Mouse (Mus musculus) forebrain, embryonic 13.5 days (tissue): ENCODE results near the gene Acvr1. TPM values are rescaled to one million over a fixed set of nuclear protein-coding genes. Genes with fewer than 3 reads are reported as not detected.

Experiments used
- ATAC-seq: fragments of 200-750 bp; cut with Nextera tagmentation; 2 replicates; pipeline ENCODE4 v1.8.0; 2017
- H3K27ac ChIP-seq: fragments of 300-500 bp; sonication (generic); 2 replicates; pipeline ENCODE4 v1.5.1; 2015; ENCODE audit warnings: inconsistent platforms, mild to moderate bottlenecking, moderate library complexity
- H3K27me3 ChIP-seq: fragments of 300-500 bp; sonication (generic); 2 replicates; pipeline ENCODE4 v1.6.1; 2015; ENCODE audit warnings: mild to moderate bottlenecking, inconsistent platforms
- H3K36me3 ChIP-seq: fragments of 300-500 bp; sonication (generic); 2 replicates; pipeline ENCODE4 v1.6.1; 2015; ENCODE audit warnings: mild to moderate bottlenecking, inconsistent platforms; ENCODE audit not compliant: poor library complexity, severe bottlenecking
- H3K4me1 ChIP-seq: fragments of 300-500 bp; sonication (generic); 2 replicates; pipeline ENCODE4 v1.6.1; 2015; ENCODE audit warnings: inconsistent platforms
- H3K4me2 ChIP-seq: fragments of 300-500 bp; sonication (generic); 2 replicates; pipeline ENCODE4 v1.6.1; 2015; ENCODE audit warnings: inconsistent platforms, mild to moderate bottlenecking, moderate library complexity
- H3K4me3 ChIP-seq: fragments of 300-500 bp; sonication (generic); 2 replicates; pipeline ENCODE4 v1.5.1; 2015; ENCODE audit warnings: mild to moderate bottlenecking, inconsistent platforms
- H3K9ac ChIP-seq: fragments of 300-500 bp; sonication (generic); 2 replicates; pipeline ENCODE4 v1.6.1; 2015; ENCODE audit warnings: mild to moderate bottlenecking, inconsistent platforms
- H3K9me3 ChIP-seq: fragments of 300-500 bp; sonication (generic); replicated peaks from 2 replicates; pipeline ENCODE4 v1.6.1; 2016; ENCODE audit warnings: inconsistent platforms
- WGBS: fragments of 180-500 bp; shearing (Covaris S2); methylation state at CpG from one replicate; pipeline ENCODE4 v1.1.7; 2015; 5-methylcytosine and 5-hydroxymethylcytosine counted together
- polyA plus RNA-seq: library from polyadenylated mRNA; unstranded; fragments of >200 nt; fragmentation: Nextera tagmentation; extraction: Ambion mirVana; gene quantifications from 2 replicates; pipeline ENCODE4 v1.2.1, GENCODE M21; 2015

The Acvr1 gene
- polyA plus RNA-seq, 1 experiment from 2014 or later: 4.6 TPM

DNA sequence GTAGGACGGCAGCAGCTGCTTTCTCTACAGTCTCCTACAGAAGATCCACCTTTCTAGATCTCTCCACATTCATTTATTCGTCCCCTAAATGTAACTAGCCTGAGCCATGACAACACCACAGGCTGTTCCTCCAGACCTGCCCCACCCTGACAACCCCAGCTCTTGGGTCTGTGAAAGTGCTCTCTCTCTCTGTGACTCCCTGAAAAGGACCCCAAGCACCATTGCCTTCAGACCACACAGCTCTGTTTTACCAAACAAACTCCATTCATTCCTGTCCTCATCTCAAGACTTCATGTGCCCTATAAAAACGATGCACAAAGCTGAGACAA is 208.9 kb downstream of the Acvr1 start:
- WGBS: 12% methylated on average over 3 of the region's 3 CpGs
- Histone ChIP-seq H3K27me3 (peaks cover 16% of the 10 kb centered on the region; the same call in 1 of the 2 replicates), H3K4me1 (peaks cover 11% of the 10 kb centered on the region), H3K4me2 (peak overlapping the region; percentile 99), H3K36me3 (no peaks in the 10 kb centered on the region), H3K9me3 (no peaks in the 10 kb centered on the region), H3K9ac (0 out of 2 replicates have a peak overlapping the region, but pooled peaks have one; percentile 68), H3K27ac (no peak overlapping the region), H3K4me3 (peak overlapping the region; percentile 56)
- ATAC-seq: no peak; the same call in 1 of the 2 replicates

DNA sequence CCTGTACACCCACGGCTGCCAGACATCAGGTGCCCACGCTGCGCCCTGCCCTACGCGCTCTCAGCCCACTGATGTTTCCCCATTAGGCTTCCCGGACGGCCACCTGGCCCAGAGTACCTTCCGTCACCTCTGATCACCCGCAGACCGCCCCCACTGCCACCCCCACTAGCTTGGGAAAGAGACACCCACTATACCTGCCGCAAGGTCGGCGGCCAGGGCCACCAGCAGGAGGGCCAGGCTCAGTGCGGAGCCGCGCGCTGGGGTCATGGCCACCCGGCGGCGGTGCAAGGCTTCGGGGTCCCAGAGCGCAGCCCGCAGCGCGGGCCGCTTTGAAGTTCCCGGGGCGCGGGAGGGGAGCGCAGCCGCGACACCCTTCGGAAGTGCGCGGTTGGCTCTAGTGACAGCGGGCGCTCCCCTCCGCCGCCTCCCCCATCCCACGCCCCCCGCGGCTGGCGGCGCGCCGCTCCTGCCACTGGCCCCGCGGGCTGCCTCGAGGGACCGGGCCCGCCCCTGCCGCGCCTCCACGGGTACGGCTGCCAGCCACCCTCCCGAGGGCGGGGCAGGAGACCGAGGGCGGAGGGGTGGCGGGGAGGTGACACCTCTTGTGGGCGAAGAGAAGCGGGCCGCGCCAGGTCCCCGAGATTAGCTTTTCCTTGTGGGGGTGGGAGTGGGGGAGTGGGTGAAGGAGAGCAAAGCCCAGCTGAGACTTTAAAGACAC is 209.4 kb downstream of the Acvr1 start, which contains the start of gene Acvr1c:
TSS of gene Acvr1c (minus strand) at position 482 of the 718 bp plus-strand sequence.
- peaks cover 11% of the 10 kb centered on the region for H3K4me1 ChIP-seq
- WGBS: under 1% methylated on average over 47 of the region's 65 CpGs
- no peak within 1 kb of the TSS for H3K27ac ChIP-seq
- ATAC-seq: peak; percentile 88
- H3K9me3 ChIP-seq: no peaks in the 10 kb centered on the region
- no peaks in the 10 kb centered on the region for H3K36me3 ChIP-seq
- peak within 1 kb of the TSS; percentile 68 for H3K9ac ChIP-seq
- peak within 1 kb of the TSS; percentile 99 for H3K4me2 ChIP-seq
- H3K4me3 ChIP-seq: peak within 1 kb of the TSS; percentile 56
- peaks cover 16% of the 10 kb centered on the region; the same call in 1 of the 2 replicates for H3K27me3 ChIP-seq

DNA sequence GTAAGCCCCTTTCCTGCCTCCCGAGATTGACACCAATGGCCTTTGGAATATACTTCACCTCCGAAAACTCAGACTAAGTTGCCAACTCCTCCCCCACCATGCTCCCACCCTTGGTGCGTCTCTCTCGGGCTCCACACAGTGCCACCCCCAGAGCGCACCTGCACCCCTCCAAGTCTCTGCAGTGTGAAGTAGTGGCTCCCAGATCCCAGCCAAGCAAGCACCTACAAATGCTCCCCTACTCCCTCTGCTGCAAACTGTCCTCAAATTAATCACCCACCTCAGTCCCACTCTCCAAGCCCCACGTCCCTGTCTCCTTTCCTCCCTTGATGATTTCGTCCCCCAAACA is 209.9 kb downstream of the Acvr1 start:
- Histone ChIP-seq H3K9me3 (no peaks in the 10 kb centered on the region), H3K9ac (peak overlapping the region; percentile 68; the same call in 1 of the 2 replicates), H3K4me3 (peak overlapping the region; percentile 56), H3K4me2 (peak overlapping the region; percentile 99), H3K36me3 (no peaks in the 10 kb centered on the region), H3K27me3 (peaks cover 16% of the 10 kb centered on the region; the same call in 1 of the 2 replicates), H3K4me1 (peaks cover 11% of the 10 kb centered on the region), H3K27ac (no peak overlapping the region)
- 0% methylated on average over 7 of the region's 7 CpGs for WGBS
- peak; percentile 74 for ATAC-seq

DNA sequence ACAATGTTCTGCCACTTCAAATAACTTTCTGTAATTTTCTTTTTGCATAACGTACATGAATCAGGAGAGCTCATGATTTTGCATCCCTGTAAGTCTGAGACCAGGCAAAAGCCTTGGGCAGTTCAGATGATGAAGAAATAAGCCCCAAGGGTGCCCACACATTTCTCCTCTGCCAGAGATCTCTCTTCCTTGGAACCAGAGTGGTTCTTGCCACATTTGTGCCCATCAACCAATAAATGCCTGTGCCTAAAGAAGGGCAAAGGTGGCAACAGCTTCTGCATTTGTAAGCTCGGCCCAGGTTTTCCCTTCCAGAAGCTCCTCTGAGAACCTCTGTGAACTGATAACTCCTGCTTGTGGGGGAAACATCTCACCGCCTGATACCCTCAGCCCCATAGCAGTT is 212.6 kb downstream of the Acvr1 start:
- peaks cover 16% of the 10 kb centered on the region; the same call in 1 of the 2 replicates for H3K27me3 ChIP-seq
- H3K4me2 ChIP-seq: no peak overlapping the region
- no peak overlapping the region for H3K27ac ChIP-seq
- H3K4me3 ChIP-seq: no peak overlapping the region
- no peaks in the 10 kb centered on the region for H3K36me3 ChIP-seq
- no peak overlapping the region for H3K9ac ChIP-seq
- no peaks in the 10 kb centered on the region for H3K9me3 ChIP-seq
- no peak for ATAC-seq
- peaks cover 11% of the 10 kb centered on the region for H3K4me1 ChIP-seq
- 90% methylated on average over 3 of the region's 3 CpGs for WGBS

DNA sequence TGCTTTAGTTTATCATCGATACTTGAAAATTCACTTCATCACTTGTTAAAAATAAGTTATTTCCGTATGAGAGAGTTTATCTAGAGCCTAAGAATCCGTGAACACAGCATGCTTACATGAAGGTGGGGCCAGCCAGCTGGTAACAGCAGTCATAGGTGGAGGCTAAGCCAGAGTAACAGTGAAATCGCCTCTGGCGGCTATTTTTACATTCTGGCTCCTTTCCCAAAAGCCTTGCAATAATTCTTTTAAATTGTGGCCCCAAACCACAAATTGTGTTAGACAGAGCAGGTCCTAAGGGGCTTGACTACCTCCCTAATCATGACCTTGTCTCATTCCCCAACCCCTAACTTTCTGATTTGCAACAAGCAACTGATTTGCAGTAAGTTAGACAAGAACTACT is 214.1 kb downstream of the Acvr1 start:
- Histone ChIP-seq H3K9ac (no peak overlapping the region), H3K9me3 (no peaks in the 10 kb centered on the region), H3K4me1 (peaks cover 9% of the 10 kb centered on the region), H3K4me3 (no peak overlapping the region), H3K4me2 (no peak overlapping the region), H3K27me3 (peaks cover 14% of the 10 kb centered on the region; the same call in 1 of the 2 replicates), H3K27ac (no peak overlapping the region), H3K36me3 (no peaks in the 10 kb centered on the region)
- ATAC-seq: no peak
- WGBS: 83% methylated on average over 5 of the region's 5 CpGs

DNA sequence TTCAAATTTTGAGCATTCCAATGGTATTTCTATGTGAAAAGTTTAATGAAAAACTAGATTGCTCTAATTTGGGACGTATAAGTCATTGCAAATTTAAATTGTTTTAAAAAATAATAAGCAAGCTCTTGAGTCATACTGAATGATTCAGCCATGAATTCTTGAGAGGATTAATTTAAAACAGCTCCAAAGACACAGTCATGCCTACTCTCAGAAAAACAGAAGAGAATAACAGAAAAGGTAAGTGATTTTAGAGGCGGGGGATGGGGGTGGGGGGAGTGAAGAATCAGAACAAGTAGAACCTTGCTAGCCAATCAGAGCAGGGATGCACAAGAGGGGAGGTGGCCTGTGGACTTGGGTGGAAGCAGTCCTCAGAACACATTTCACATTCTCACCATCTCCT is 216.3 kb downstream of the Acvr1 start:
- 77% methylated on average over 2 of the region's 2 CpGs for WGBS
- H3K9me3 ChIP-seq: no peaks in the 10 kb centered on the region
- H3K4me2 ChIP-seq: no peak overlapping the region
- H3K27me3 ChIP-seq: no peaks in the 10 kb centered on the region
- no peak for ATAC-seq
- H3K9ac ChIP-seq: no peak overlapping the region
- no peak overlapping the region for H3K27ac ChIP-seq
- no peaks in the 10 kb centered on the region for H3K36me3 ChIP-seq
- no peaks in the 10 kb centered on the region for H3K4me1 ChIP-seq
- no peak overlapping the region for H3K4me3 ChIP-seq

Other genes with a start within 250 kb of the Acvr1 start
- 0.57 and 0.88 TPM in 2 replicates for gene Acvr1c, start 209.3 kb downstream of the Acvr1 start, polyA plus RNA-seq
- gene Gm17409, start 97.0 kb downstream of the Acvr1 start, polyA plus RNA-seq: not detected in 2 replicates
- gene Upp2, start 141 bp upstream of the Acvr1 start, polyA plus RNA-seq: 9.0 and 9.3 TPM in 2 replicates